Mouse (Mus musculus) myocyte (in vitro differentiated cells): ENCODE measurements around the gene Ntrk3.

Experiments used
- CEBPB ChIP-seq: IDR thresholded peaks from 2 replicates; pipeline ENCODE4 v1.6.1; 2011; ENCODE audit warnings: mild to moderate bottlenecking, moderate library complexity; ENCODE audit not compliant: poor library complexity, insufficient read depth, severe bottlenecking
- MAX ChIP-seq: IDR thresholded peaks from one replicate; pipeline ENCODE4 v1.6.1; 2011; ENCODE audit warnings: low read depth, mild to moderate bottlenecking, control low read depth
- MYOD1 ChIP-seq, 3 experiments: IDR thresholded peaks; one replicate each; pipeline ENCODE4 v1.6.1; 2011; ENCODE audit warnings: control low read depth in 2 of 3, low read depth in 2 of 3, mild to moderate bottlenecking in 2 of 3, moderate library complexity in 1 of 3; ENCODE audit not compliant: insufficient read length in 2 of 3, control insufficient read depth in 1 of 3
- POLR2A ChIP-seq: IDR thresholded peaks from one replicate; pipeline ENCODE4 v1.6.1; 2011; ENCODE audit warnings: low read depth, mild to moderate bottlenecking, control low read depth, moderate library complexity; ENCODE audit not compliant: insufficient read length
- REST ChIP-seq: IDR thresholded peaks from one replicate; pipeline ENCODE4 v1.6.1; 2011; ENCODE audit warnings: mild to moderate bottlenecking, control low read depth, moderate library complexity; ENCODE audit not compliant: insufficient read depth, insufficient read length
- SRF ChIP-seq: IDR thresholded peaks from one replicate; pipeline ENCODE4 v1.6.1; 2011; ENCODE audit warnings: low read depth; ENCODE audit not compliant: control insufficient read depth, insufficient read length
- TCF12 ChIP-seq: IDR thresholded peaks from one replicate; pipeline ENCODE4 v1.6.1; 2011; ENCODE audit warnings: mild to moderate bottlenecking, control low read depth; ENCODE audit not compliant: poor library complexity, insufficient read depth, severe bottlenecking
- TCF3 ChIP-seq: IDR thresholded peaks from one replicate; pipeline ENCODE4 v1.6.1; 2011; ENCODE audit warnings: low read depth, control low read depth; ENCODE audit not compliant: insufficient read length
- USF1 ChIP-seq: IDR thresholded peaks from one replicate; pipeline ENCODE4 v1.6.1; 2011; ENCODE audit warnings: low read depth, mild to moderate bottlenecking, control low read depth, moderate library complexity

DNA sequence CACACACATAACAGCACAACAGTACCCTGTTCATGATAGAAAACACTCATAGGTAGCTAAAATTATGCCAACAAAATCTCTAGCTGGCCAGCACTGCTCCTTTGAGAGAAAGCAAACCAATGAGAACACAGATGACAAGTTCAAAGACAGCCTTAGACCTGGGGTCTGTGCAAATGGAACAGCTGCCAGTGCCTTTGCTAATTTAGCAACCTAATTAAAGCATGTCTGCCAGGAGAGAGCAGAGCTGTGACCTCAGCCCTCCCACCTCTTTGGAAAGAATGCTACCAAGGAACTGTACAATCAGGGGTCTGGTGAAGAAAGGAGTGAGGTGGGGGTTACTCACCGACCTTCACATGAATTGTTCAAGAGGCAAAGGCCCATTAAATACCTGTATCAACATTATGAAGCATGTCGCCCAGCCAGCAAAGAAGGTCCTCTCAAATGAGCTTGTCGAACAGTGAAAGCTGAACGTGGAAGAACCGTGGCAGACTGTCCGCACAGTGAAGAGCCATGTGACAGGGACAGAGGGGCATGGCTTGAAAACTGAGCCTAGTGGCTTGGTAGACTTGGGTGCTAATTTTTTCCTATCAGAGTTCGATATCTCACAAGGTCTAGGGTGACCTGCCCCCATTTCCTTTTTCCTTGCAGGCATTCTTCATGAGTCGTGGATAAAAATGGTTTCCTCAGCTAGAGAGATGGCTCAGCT, 476.2 kb downstream of the Ntrk3 start:
- no peak for TF ChIP-seq REST
- no peak for TF ChIP-seq CEBPB
- TF ChIP-seq POLR2A, result no peak
- TF ChIP-seq TCF12, result no peak
- no peak for TF ChIP-seq MAX
- no peak for TF ChIP-seq USF1
- no peak for TF ChIP-seq TCF3
- no peak for TF ChIP-seq MYOD1 (IDR thresholded peaks at IDR 0.05; ENCODE audit: control insufficient read depth in 1 of 3, insufficient read length in 2 of 3, low read depth in 2 of 3)
- no peak for TF ChIP-seq SRF
